Mouse (Mus musculus): ENCODE results near the gene Lef1.

The Lef1 gene

GRCm38 (mm10) chr3:131198991-131199390, 88.7 kb downstream of the Lef1 start:
- no peak for DNase-seq

GRCm38 (mm10) chr3:131199590-131200288, 89.5 kb downstream of the Lef1 start:
- no peak for DNase-seq

- DNase-seq: no peak
These were observed 92.0 kb downstream of the Lef1 start for GRCm38 (mm10) chr3:131202311-131202710.

- DNase-seq: no peak
These were observed 97.6 kb downstream of the Lef1 start for GRCm38 (mm10) chr3:131207846-131208245.

GRCm38 (mm10) chr3:131208265-131208891, 98.1 kb downstream of the Lef1 start:
- DNase-seq: no peak

GRCm38 (mm10) chr3:131212200-131212599, 101.9 kb downstream of the Lef1 start:
- DNase-seq: no peak

GRCm38 (mm10) chr3:131214060-131214658, 103.9 kb downstream of the Lef1 start:
- DNase-seq: no peak

GRCm38 (mm10) chr3:131214841-131215240, 104.6 kb downstream of the Lef1 start:
- no peak for DNase-seq

GRCm38 (mm10) chr3:131218636-131219390, 108.5 kb downstream of the Lef1 start:
- DNase-seq: no peak

- DNase-seq: no peak
These were observed 117.8 kb downstream of the Lef1 start for GRCm38 (mm10) chr3:131228083-131228482.

GRCm38 (mm10) chr3:131237061-131237460, 126.8 kb downstream of the Lef1 start:
- no peak for DNase-seq

GRCm38 (mm10) chr3:131237785-131238633, 127.7 kb downstream of the Lef1 start:
- peak; percentile 43 for DNase-seq

- peak; percentile 74 for DNase-seq
These were observed 135.7 kb downstream of the Lef1 start for GRCm38 (mm10) chr3:131245766-131246578.

- DNase-seq: peak; percentile 79
These were observed 136.3 kb downstream of the Lef1 start for GRCm38 (mm10) chr3:131246579-131247046.

GRCm38 (mm10) chr3:131247447-131247846, 137.2 kb downstream of the Lef1 start:
- no peak for DNase-seq

GRCm38 (mm10) chr3:131247851-131248250, 137.6 kb downstream of the Lef1 start:
- no peak for DNase-seq

GRCm38 (mm10) chr3:131248444-131248843, 138.2 kb downstream of the Lef1 start:
- DNase-seq: no peak

GRCm38 (mm10) chr3:131250283-131250682, 140.0 kb downstream of the Lef1 start:
- DNase-seq: no peak

- no peak for DNase-seq
These were observed 140.7 kb downstream of the Lef1 start for GRCm38 (mm10) chr3:131250978-131251377.

GRCm38 (mm10) chr3:131251601-131252000, 141.3 kb downstream of the Lef1 start:
- DNase-seq: no peak

GRCm38 (mm10) chr3:131254991-131255390, 144.7 kb downstream of the Lef1 start:
- DNase-seq: no peak
